Mouse (Mus musculus) G1E (cell line): ENCODE results near the gene 1700029I15Rik. TPM values are rescaled to one million over a fixed set of nuclear protein-coding genes. Genes with fewer than 3 reads are reported as not detected.
A peak's percentile ranks its signal among the peaks of the same experiment; 100 is the strongest.
"Not testable (repeated sequence)": the region's sequence is repeated elsewhere in the genome, so short reads cannot be mapped to it uniquely, and the experiment has no call there.

Experiments
- ATAC-seq: 2 replicates; pipeline ENCODE4 v1.8.0; 2016; ENCODE audit warnings: mild to moderate bottlenecking; ENCODE audit not compliant: insufficient number of reproducible peaks, poor library complexity, low FRiP score, severe bottlenecking; ENCODE audit errors: extremely low read depth
- DNase-seq: peaks from one replicate; pipeline ENCODE4 v3.0.0; 2012; ENCODE audit warnings: low spot score
- H3K27me3 ChIP-seq: 2 replicates; pipeline ENCODE4 v1.6.1; 2012; ENCODE audit warnings: mild to moderate bottlenecking, low read length, inconsistent platforms; ENCODE audit not compliant: insufficient read depth
- H3K36me3 ChIP-seq: replicated peaks from 2 replicates; pipeline ENCODE3; 2012; ENCODE audit warnings: mild to moderate bottlenecking, inconsistent platforms
- H3K4me1 ChIP-seq: 2 replicates; pipeline ENCODE4 v1.6.1; 2012; ENCODE audit warnings: low read depth, low read length, inconsistent platforms, mixed read lengths; ENCODE audit not compliant: insufficient read depth
- H3K4me3 ChIP-seq: 2 replicates; pipeline ENCODE4 v1.5.1; 2012; ENCODE audit warnings: low read depth, mild to moderate bottlenecking, inconsistent platforms, low read length, moderate library complexity, mixed read lengths
- H3K9me3 ChIP-seq: replicated peaks from 2 replicates; pipeline ENCODE4 v1.6.1; 2012; ENCODE audit warnings: inconsistent platforms
- CTCF ChIP-seq: IDR thresholded peaks from 2 replicates; pipeline ENCODE4 v1.5.1; 2012; ENCODE audit warnings: low read depth, low read length, inconsistent platforms, mixed read lengths
- GATA1 ChIP-seq: IDR thresholded peaks from 2 replicates; pipeline ENCODE4 v1.6.1; 2012; ENCODE audit warnings: borderline replicate concordance, low read length, inconsistent platforms, mixed read lengths
- GATA2 ChIP-seq: IDR thresholded peaks from 2 replicates; pipeline ENCODE4 v1.6.1; 2012; ENCODE audit warnings: low read depth, low read length, inconsistent platforms, borderline replicate concordance
- POLR2AphosphoS5 ChIP-seq: IDR thresholded peaks from 2 replicates; pipeline ENCODE4 v1.6.1; 2012; ENCODE audit warnings: low read depth, low read length, inconsistent platforms; ENCODE audit not compliant: insufficient replicate concordance
- TAL1 ChIP-seq: conservative IDR thresholded peaks from 2 replicates; pipeline ENCODE4 v1.6.1; 2012; ENCODE audit warnings: low read depth, low read length, inconsistent platforms, mixed read lengths
- polyA plus RNA-seq: library from polyadenylated mRNA; stranded (reverse); fragments of >175 nt; gene quantifications from 2 replicates; pipeline ENCODE4 v1.2.3, GENCODE M21; 2012
- total RNA-seq, 2 experiments: library from RNA; stranded (forward) in 1 of 2; stranded (reverse) in 1 of 2; fragments of 200-1000 nt in 1 of 2; fragments of >200 nt in 1 of 2; fragmentation: Nextera tagmentation in 1 of 2; gene quantifications; 2 replicates each; pipeline ENCODE4 v1.2.3; 2014 to 2017

1700029I15Rik gene
- total and polyA plus RNA-seq, 3 experiments = 0.55 to 0.93 TPM; not detected in 1

DNA sequence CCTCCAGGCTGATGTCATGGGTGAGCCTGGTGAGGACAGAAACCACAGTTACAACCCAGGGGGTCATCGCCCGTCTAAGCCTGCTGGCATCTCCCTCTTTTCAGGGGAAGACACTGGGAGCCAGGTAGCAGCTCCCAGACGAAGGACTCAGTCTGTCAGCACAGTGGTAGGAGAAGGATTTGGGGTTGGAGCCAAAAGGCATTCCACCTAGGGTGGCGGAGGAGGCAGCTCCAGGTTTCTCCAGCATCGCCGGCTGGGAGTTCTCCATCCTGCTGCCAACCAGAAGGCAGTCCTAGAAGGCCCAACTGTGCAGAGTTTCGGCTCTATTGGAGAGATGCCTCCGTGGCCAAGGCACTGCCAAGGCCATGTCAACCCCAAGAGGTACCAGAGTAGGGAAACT, 8.8 kb downstream of the 1700029I15Rik start:
- Histone ChIP-seq H3K4me3 (no peak overlapping the region), H3K36me3 (no peaks in the 10 kb centered on the region), H3K9me3 (no peaks in the 10 kb centered on the region), H3K4me1 (peaks cover 16% of the 10 kb centered on the region), H3K27me3 (peaks cover 99% of the 10 kb centered on the region)
- TF ChIP-seq CTCF (no peak), GATA2 (no peak)
- no peak for DNase-seq
- ATAC-seq = no peak

DNA sequence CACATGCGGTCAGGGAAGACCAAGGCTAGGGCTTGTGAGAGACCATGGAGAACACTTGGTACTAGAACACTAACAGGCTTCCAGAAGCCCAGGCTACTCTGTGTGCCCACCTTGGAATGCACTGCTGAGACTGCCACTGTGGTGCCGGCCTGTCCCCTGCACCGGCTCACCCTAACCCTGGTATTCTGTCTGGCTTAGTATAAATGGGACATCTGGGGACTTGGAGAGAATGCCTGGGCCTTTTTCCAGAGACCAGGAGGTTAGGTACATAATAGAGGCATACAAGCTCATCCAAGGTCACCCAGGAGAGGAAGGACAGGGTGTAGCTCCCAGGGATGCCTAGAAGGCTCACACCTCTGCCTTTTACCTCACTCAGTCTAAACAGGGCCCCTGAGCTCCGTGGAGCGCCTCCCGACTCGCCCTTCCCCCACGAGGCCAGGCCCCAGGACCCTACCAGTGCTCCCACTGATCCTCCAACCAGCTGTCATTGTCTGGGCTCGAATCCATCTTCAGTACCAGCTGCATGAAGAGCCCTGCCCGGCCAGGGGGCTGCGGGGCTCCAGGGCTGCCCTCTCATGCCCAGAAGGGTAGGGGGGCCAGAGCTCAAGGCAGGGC, 9.5 kb downstream of the 1700029I15Rik start:
- Histone ChIP-seq H3K9me3 (no peaks in the 10 kb centered on the region), H3K36me3 (no peaks in the 10 kb centered on the region), H3K4me3 (no peak overlapping the region), H3K4me1 (peaks cover 14% of the 10 kb centered on the region), H3K27me3 (peaks cover 99% of the 10 kb centered on the region)
- no peak for TF ChIP-seq TAL1
- DNase-seq (no peak), ATAC-seq (no peak)

DNA sequence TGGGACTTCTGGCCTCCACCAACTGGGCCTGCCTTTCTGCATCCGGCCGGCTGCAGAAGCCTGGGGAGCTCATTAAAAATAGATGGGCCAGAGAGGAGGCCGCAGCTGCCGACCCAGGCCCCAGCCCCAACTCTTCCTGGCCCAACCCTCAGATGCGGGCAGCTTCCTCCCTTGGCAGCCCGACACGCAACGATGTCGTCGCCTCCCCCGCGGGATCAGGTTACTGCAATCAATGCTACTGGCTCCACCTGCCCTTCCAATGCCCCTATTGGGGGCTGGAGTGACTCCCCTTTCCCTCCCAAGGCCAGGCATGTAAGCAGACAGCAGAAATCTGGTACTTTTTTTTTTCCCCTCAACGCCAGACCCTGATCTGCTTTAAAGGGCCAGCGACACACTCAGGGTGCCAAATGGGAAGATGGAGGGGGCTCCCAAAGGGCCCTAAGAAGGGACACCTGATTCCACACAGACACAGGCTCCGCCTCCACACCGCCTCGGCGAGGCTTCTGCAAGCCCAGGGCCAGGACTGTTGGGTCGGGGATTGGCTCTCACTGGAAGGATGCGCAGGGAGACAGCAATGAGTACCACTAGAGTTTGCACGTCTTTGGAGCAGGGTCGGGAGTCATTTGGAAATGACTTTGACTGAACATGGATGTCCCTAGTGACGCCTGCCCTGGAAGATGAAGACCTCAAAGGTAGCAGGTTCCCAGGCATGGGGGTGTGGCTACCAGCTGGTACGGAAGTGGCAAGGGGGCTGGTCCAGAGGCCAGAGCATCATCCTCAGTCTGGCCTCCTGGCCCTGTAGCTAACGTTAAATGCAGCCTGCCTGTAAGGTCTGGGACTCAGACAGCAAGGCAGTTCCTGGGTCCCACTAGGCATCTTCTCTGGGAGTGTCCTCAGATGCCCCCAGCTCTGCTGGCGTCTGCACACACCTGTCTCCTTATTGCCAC, 10.3 kb downstream of the 1700029I15Rik start:
- no peak for TF ChIP-seq GATA2
- TF ChIP-seq CTCF = no peak
- no peak for TF ChIP-seq GATA1
- TF ChIP-seq POLR2AphosphoS5 = no peak
- TF ChIP-seq TAL1 = no peak
- peaks cover 14% of the 10 kb centered on the region for H3K4me1 ChIP-seq
- ATAC-seq (no peak), DNase-seq (no peak)
- no peak overlapping the region for H3K4me3 ChIP-seq
- no peaks in the 10 kb centered on the region for H3K36me3 ChIP-seq
- peaks cover 98% of the 10 kb centered on the region for H3K27me3 ChIP-seq
- no peaks in the 10 kb centered on the region for H3K9me3 ChIP-seq

DNA sequence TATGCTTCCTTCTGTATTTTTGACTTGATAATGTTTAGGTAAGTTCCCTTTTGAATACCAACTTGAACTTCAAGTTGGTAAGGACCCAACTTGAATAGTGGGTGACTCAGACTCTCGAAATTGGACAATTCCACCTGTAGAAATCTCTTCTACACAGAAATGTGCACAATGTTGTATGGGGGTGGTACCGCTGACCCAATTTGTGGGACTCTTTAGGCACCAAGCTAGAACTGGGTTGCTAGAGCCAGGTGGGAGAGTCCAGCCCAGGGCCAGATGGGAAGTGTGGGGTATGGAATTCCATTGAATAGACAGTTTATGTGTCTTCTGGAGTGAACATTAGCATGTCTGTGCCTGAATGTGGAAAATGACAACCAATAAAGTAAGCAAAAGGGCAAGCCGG, 13.2 kb downstream of the 1700029I15Rik start:
- TF ChIP-seq POLR2AphosphoS5 (no peak), GATA2 (no peak), CTCF (no peak), TAL1 (no peak), GATA1 (no peak)
- Histone ChIP-seq H3K36me3 (no peaks in the 10 kb centered on the region), H3K9me3 (peaks cover 4% of the 10 kb centered on the region), H3K4me1 (peaks cover 4% of the 10 kb centered on the region), H3K27me3 (peaks cover 77% of the 10 kb centered on the region), H3K4me3 (no peak overlapping the region)
- DNase-seq = no peak
- no peak for ATAC-seq

DNA sequence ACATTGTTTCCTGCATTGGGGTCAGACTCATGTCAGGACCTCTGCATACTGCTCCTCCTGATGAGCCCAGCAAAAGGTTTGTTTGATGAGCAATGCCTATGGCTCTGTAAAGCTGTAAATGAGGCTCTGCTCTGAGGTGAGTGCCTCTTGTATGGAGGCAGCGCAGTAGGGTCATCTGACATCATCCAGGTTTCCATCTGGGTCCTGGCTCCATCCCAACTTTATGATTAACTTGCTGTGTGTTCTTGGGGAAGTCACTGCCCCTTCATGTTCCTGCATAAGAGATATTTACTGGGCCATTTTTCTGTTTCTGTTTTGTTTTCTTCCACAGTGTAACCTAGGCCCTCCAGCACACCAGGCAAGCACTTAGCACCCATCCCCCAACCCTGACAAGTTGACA, 15.1 kb downstream of the 1700029I15Rik start:
- no peak overlapping the region for H3K4me3 ChIP-seq
- H3K9me3 ChIP-seq = peaks cover 14% of the 10 kb centered on the region
- no peak for ATAC-seq
- H3K36me3 ChIP-seq = peaks cover 4% of the 10 kb centered on the region
- H3K4me1 ChIP-seq = peaks cover 4% of the 10 kb centered on the region
- TF ChIP-seq CTCF = no peak
- TF ChIP-seq TAL1 = no peak
- no peak for TF ChIP-seq GATA1
- no peak for TF ChIP-seq GATA2
- TF ChIP-seq POLR2AphosphoS5 = no peak
- no peak for DNase-seq
- H3K27me3 ChIP-seq = peaks cover 60% of the 10 kb centered on the region

DNA sequence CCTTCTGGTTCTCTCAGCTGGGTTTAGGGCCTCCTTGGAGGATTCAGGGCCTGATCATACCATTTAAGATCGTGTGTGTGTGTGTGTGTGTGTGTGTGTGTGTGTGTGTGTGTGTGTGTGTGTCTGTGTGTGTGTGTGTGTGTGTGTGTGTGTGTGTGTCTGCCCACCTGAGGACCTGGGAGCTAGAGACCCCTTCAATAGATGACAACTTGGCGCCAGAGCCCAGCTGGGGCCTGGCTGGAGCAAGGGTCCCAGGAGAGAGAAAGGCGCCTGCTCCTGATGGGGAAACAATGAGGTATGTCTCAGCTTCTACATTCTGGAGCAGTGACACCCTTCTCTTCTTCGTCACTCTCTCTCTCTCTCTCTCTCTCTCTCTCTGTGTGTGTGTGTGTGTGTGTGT, 17.5 kb downstream of the 1700029I15Rik start:
- Histone ChIP-seq H3K9me3 (peaks cover 14% of the 10 kb centered on the region), H3K36me3 (peaks cover 27% of the 10 kb centered on the region), H3K27me3 (peaks cover 36% of the 10 kb centered on the region)
- not testable (repeated sequence) for H3K4me1 ChIP-seq, H3K4me3 ChIP-seq, ATAC-seq, DNase-seq

DNA sequence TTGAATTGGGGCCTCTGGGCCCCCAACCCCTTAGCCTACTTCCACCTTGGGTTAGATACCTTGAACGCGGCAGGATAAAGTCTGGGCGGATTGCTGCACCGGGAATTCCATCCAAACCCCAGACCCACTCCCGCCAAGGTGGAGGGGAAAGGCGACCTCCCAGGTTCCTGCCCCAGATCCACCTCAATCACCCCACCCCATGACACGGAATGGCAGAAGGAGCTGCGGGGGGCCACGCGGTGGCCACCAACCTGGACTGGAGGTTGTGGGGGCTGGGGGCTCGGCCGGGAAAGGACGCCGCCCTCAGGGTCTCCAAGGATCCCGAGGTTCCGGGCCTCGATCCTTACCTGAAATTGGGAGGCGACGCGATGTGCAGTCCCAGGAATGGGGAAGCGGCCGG, 18.3 kb downstream of the 1700029I15Rik start:
- Histone ChIP-seq H3K36me3 (peaks cover 35% of the 10 kb centered on the region), H3K9me3 (peaks cover 14% of the 10 kb centered on the region), H3K27me3 (peaks cover 29% of the 10 kb centered on the region), H3K4me1 (0 out of 2 replicates have a peak, but pooled peaks cover 4% of the 10 kb centered on the region), H3K4me3 (peak overlapping the region; percentile 14; the same call in 1 of the 2 replicates)
- no peak for TF ChIP-seq GATA1
- TF ChIP-seq GATA2 = no peak
- no peak for TF ChIP-seq TAL1
- TF ChIP-seq CTCF = no peak
- no peak for TF ChIP-seq POLR2AphosphoS5
- ATAC-seq = no peak
- DNase-seq = no peak
